Mouse (Mus musculus): ENCODE measurements around the gene Eif2b3.

DNA sequence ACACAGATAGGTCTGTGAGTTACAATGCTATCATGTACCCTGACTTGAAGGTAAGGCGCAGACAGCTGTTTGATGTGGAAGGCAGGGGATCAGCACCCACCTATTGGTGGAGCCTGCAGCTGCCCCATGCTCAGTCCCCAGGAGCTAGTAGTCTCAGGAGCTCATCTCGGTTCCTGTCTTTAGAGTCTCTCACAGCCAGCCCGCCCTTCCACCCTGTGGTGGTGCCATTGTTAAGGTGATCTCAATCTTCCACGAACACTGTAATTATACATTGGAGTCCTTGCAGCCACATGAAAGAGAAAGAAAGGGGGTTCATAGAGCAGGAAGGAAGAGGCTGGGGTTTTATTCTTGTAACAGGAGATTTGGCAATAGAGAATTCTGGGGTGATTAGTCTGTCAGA lies 80.8 kb downstream of the Eif2b3 start:
- TF ChIP-seq EP300 (IDR thresholded peaks at IDR 0.05; ENCODE audit: insufficient read depth, low read depth, low read length) (no peak), POLR2A (IDR thresholded peaks at IDR 0.05; ENCODE audit: insufficient read depth, low read length) (no peak), CTCF (IDR thresholded peaks at IDR 0.05; ENCODE audit: low read depth, low read length) (no peak)

Data from ES-Bruce4 (cell line).